Mouse (Mus musculus) E14TG2a.4 (cell line): ENCODE measurements at regions not wholly inside any gene's neighbourhood (a gene's known extent, or its start where the extent isn't known, plus 50 kb on each side); places are given as distances from the start of the nearest gene placed in this dataset.

Experiments
- H3K27me3 ChIP-seq: 2 replicates; pipeline ENCODE4 v1.6.1; 2014; ENCODE audit warnings: low read length, control low read depth; ENCODE audit not compliant: insufficient read depth
- H3K36me3 ChIP-seq: 2 replicates; pipeline ENCODE4 v1.6.1; 2014; ENCODE audit warnings: low read length, control low read depth; ENCODE audit not compliant: insufficient read depth
- H3K4me1 ChIP-seq: replicated peaks from 2 replicates; pipeline ENCODE4 v1.6.1; 2014; ENCODE audit warnings: low read depth, low read length, control low read depth
- H3K4me3 ChIP-seq: replicated peaks from 2 replicates; pipeline ENCODE4 v1.5.1; 2014; ENCODE audit warnings: mild to moderate bottlenecking, low read length
- H3K9me3 ChIP-seq: 2 replicates; pipeline ENCODE4 v1.6.1; 2014; ENCODE audit warnings: low read length, control low read depth
- CTCF ChIP-seq: conservative IDR thresholded peaks from 2 replicates; pipeline ENCODE4 v1.5.1; 2014; ENCODE audit warnings: low read length
- NANOG ChIP-seq: IDR thresholded peaks from 2 replicates; pipeline ENCODE4 v1.6.1; 2014; ENCODE audit warnings: borderline replicate concordance, low read length, mixed read lengths
- POU5F1 ChIP-seq: IDR thresholded peaks from 2 replicates; pipeline ENCODE4 v1.6.1; 2014; ENCODE audit warnings: low read length, borderline replicate concordance

- Histone ChIP-seq H3K27me3 (peaks cover 11% of the 10 kb centered on the region; the same call in 1 of the 2 replicates), H3K4me1 (peaks cover 8% of the 10 kb centered on the region; the same call in 1 of the 2 replicates), H3K36me3 (no peaks in the 10 kb centered on the region), H3K9me3 (peaks cover 2% of the 10 kb centered on the region), H3K4me3 (no peak overlapping the region)
- TF ChIP-seq NANOG, result no peak
- no peak for TF ChIP-seq POU5F1
- no peak for TF ChIP-seq CTCF
Measured at GRCm38 (mm10) chr1:89301151-89301550, 153.5 kb upstream of the Agap1 start.

- Histone ChIP-seq H3K36me3 (no peaks in the 10 kb centered on the region), H3K4me3 (peak overlapping the region; percentile 45), H3K4me1 (peaks cover 8% of the 10 kb centered on the region; the same call in 1 of the 2 replicates), H3K27me3 (peaks cover 11% of the 10 kb centered on the region; the same call in 1 of the 2 replicates), H3K9me3 (peaks cover 6% of the 10 kb centered on the region)
- no peak for TF ChIP-seq POU5F1
- TF ChIP-seq CTCF, result no peak
- TF ChIP-seq NANOG, result no peak
Measured at GRCm38 (mm10) chr1:89302368-89302951, 152.1 kb upstream of the Agap1 start.

- Histone ChIP-seq H3K9me3 (peaks cover 6% of the 10 kb centered on the region), H3K27me3 (peaks cover 6% of the 10 kb centered on the region; the same call in 1 of the 2 replicates), H3K4me3 (no peak overlapping the region), H3K36me3 (no peaks in the 10 kb centered on the region), H3K4me1 (peaks cover 8% of the 10 kb centered on the region; the same call in 1 of the 2 replicates)
- TF ChIP-seq NANOG (no peak), CTCF (no peak), POU5F1 (no peak)
Measured at GRCm38 (mm10) chr1:89305171-89305570, 149.4 kb upstream of the Agap1 start.

GRCm38 (mm10) chr1:89308788-89309187, 145.8 kb upstream of the Agap1 start:
- H3K9me3 ChIP-seq, result peaks cover 6% of the 10 kb centered on the region
- H3K36me3 ChIP-seq, result no peaks in the 10 kb centered on the region
- TF ChIP-seq CTCF (no peak), POU5F1 (no peak), NANOG (no peak)
- no peak overlapping the region for H3K4me3 ChIP-seq
- H3K4me1 ChIP-seq, result no peaks in the 10 kb centered on the region
- no peaks in the 10 kb centered on the region for H3K27me3 ChIP-seq

- Histone ChIP-seq H3K4me1 (no peaks in the 10 kb centered on the region), H3K9me3 (no peaks in the 10 kb centered on the region), H3K4me3 (no peak overlapping the region), H3K27me3 (no peaks in the 10 kb centered on the region), H3K36me3 (no peaks in the 10 kb centered on the region)
- TF ChIP-seq CTCF (no peak), POU5F1 (no peak), NANOG (no peak)
Measured at GRCm38 (mm10) chr1:89313064-89313463, 141.5 kb upstream of the Agap1 start.

- Histone ChIP-seq H3K9me3 (no peaks in the 10 kb centered on the region), H3K27me3 (no peaks in the 10 kb centered on the region), H3K4me3 (no peak overlapping the region), H3K36me3 (no peaks in the 10 kb centered on the region), H3K4me1 (no peaks in the 10 kb centered on the region)
- TF ChIP-seq NANOG, result no peak
- TF ChIP-seq POU5F1, result no peak
- no peak for TF ChIP-seq CTCF
Measured at GRCm38 (mm10) chr1:89317897-89318296, 136.7 kb upstream of the Agap1 start.

- no peaks in the 10 kb centered on the region for H3K9me3 ChIP-seq
- no peaks in the 10 kb centered on the region for H3K36me3 ChIP-seq
- no peaks in the 10 kb centered on the region for H3K27me3 ChIP-seq
- no peak for TF ChIP-seq CTCF
- no peak for TF ChIP-seq POU5F1
- TF ChIP-seq NANOG, result no peak
- H3K4me1 ChIP-seq, result no peaks in the 10 kb centered on the region
- no peak overlapping the region for H3K4me3 ChIP-seq
Measured at GRCm38 (mm10) chr1:89318663-89319062, 135.9 kb upstream of the Agap1 start.

- Histone ChIP-seq H3K9me3 (no peaks in the 10 kb centered on the region), H3K36me3 (no peaks in the 10 kb centered on the region), H3K4me3 (no peak overlapping the region), H3K27me3 (no peaks in the 10 kb centered on the region), H3K4me1 (no peaks in the 10 kb centered on the region)
- no peak for TF ChIP-seq CTCF
- no peak for TF ChIP-seq POU5F1
- TF ChIP-seq NANOG, result no peak
Measured at GRCm38 (mm10) chr1:89322621-89323020, 132.0 kb upstream of the Agap1 start.

GRCm38 (mm10) chr1:89323091-89323490, 131.5 kb upstream of the Agap1 start:
- Histone ChIP-seq H3K36me3 (no peaks in the 10 kb centered on the region), H3K4me1 (no peaks in the 10 kb centered on the region), H3K27me3 (no peaks in the 10 kb centered on the region), H3K9me3 (no peaks in the 10 kb centered on the region), H3K4me3 (no peak overlapping the region)
- TF ChIP-seq CTCF, result peak; percentile 50
- TF ChIP-seq POU5F1, result no peak
